Mouse (Mus musculus) central nervous system, embryonic 18 days (tissue): ENCODE results near the gene Fbxw13. TPM values are rescaled to one million over a fixed set of nuclear protein-coding genes. Genes with fewer than 3 reads are reported as not detected.

Experiments used
- polyA plus RNA-seq: library from polyadenylated mRNA; depleted of rRNA; stranded (reverse); fragments of >200 nt; gene quantifications from 2 replicates; pipeline ENCODE4 v1.2.3, GENCODE M21; 2012; rRNA removed

Gene Fbxw13
- 0.12 and 0.13 TPM in 2 replicates for polyA plus RNA-seq

DNA sequence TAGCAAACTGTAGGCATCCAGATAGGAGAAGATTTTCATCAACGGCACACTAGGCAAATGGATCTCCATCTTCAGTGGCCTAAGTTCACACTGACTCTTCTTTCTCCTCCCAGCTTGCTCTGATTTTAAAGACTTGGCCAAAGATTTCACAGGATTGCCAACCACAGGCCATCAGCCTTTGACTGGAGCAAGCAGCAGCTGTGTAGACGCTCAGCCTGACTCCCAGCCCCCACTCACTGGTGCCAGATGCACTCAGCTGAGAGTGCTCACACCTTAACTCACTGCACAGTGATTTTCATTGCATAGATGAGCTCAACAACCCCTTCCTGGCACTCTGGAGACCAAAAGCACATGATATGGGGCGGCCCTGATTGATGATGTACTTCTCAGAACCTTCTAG, at the start of gene Fbxw13:
Gene Fbxw13, minus strand, starts transcription at position 101 of the 400 bp plus-strand sequence.

GRCm38 (mm10) chr9:109234654-109235053, 38.9 kb upstream of the Fbxw13 start, which contains the start of gene Fbxw20:
Fbxw20 (minus strand) TSS chr9:109234754.

GRCm38 (mm10) chr9:109161941-109162340, 33.8 kb downstream of the Fbxw13 start, which contains the start of gene Fbxw21:
Fbxw21 (minus strand) TSS chr9:109162041.

Other genes starting within 250 kb of the Fbxw13 start
- 4.7 and 4.9 TPM in 2 replicates for gene Col7a1, start 242.4 kb downstream of the Fbxw13 start, polyA plus RNA-seq
- 0.25 and 0.28 TPM in 2 replicates for gene Ucn2, start 210.0 kb downstream of the Fbxw13 start, polyA plus RNA-seq
- gene Pfkfb4, start 204.2 kb downstream of the Fbxw13 start, polyA plus RNA-seq, result 35.4 and 39.6 TPM in 2 replicates
- gene Shisa5, start 157.4 kb downstream of the Fbxw13 start, polyA plus RNA-seq, result 58.5 and 82.4 TPM in 2 replicates
- 34.6 and 40.3 TPM in 2 replicates for gene Trex1, start 136.2 kb downstream of the Fbxw13 start, polyA plus RNA-seq
- gene Atrip, start 121.9 kb downstream of the Fbxw13 start, polyA plus RNA-seq, result 38.5 and 43.7 TPM in 2 replicates
- gene Ccdc51, start 113.5 kb downstream of the Fbxw13 start, polyA plus RNA-seq, result 9.2 and 10.1 TPM in 2 replicates
- gene Tma7, start 113.4 kb downstream of the Fbxw13 start, polyA plus RNA-seq, result 244 and 257 TPM in 2 replicates
- 39.4 and 42.9 TPM in 2 replicates for gene Plxnb1, start 100.6 kb downstream of the Fbxw13 start, polyA plus RNA-seq
- gene Fbxw21, start 33.9 kb downstream of the Fbxw13 start, polyA plus RNA-seq, result not detected in 2 replicates
- not detected in 2 replicates for gene Fbxw20, start 38.8 kb upstream of the Fbxw13 start, polyA plus RNA-seq
- gene Fbxw14, start 91.7 kb upstream of the Fbxw13 start, polyA plus RNA-seq, result not detected in 2 replicates
- not detected in 2 replicates for gene Fbxw28, start 143.7 kb upstream of the Fbxw13 start, polyA plus RNA-seq
- not detected in 2 replicates for gene Fbxw22, start 208.3 kb upstream of the Fbxw13 start, polyA plus RNA-seq